Comparison of ENCODE assay signal across 9 mouse cellular contexts in the genomic region with DNA sequence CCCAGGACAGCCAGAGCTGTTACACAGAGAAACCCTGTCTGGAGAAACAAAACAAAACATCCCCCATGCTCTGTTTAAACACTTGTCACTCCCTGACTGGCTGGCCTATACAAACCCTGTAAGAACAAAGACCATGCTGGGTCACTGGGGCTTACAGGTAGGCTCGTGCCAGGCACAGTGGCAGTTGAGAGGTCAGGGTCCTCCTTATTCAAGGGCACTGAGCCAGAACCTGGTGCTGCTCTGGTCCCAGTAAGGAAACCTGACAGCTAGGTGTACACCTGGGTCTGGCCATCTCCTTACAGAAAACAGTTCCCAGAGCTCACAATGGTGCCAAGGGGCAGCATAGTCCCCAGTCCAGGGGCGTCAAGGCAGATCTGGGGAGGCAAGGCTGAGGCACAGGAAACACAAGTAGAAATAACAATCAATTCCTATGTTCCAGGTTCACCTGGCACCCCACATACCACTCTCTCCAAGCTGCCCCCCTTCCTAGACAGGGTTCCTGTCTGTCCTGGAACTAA. TPM values are rescaled to one million over a fixed set of nuclear protein-coding genes. Genes with fewer than 3 reads are reported as not detected.
DNase-seq lines count a peak whose midpoint lies in the region; ATAC-seq lines count a peak whose summit lies in the region.
"Had no signal": no experiment of that assay in that cellular context is flagged by ENCODE, and none has a peak within 500 bp of the region (broad histone marks: within the 10 kb centered on the region; RNA-seq: fewer than 3 reads in every experiment).

No protein-coding gene starts in this region.

- peak overlapping the region; percentile 89 for H3K4me2 ChIP-seq in liver, embryonic 12.5 days

- peak overlapping the region; percentile 91 for H3K4me3 ChIP-seq in liver, embryonic 12.5 days

- H3K9ac ChIP-seq in liver, embryonic 12.5 days, result peak overlapping the region; percentile 94

- H3K4me1 ChIP-seq in liver, embryonic 12.5 days, result peaks cover 52% of the 10 kb centered on the region

- H3K27me3 ChIP-seq in liver, embryonic 12.5 days (replicated peaks), result peaks cover under 1% of the 10 kb centered on the region; the same call in 1 of the 2 replicates

- no peaks in the 10 kb centered on the region for H3K9me3 ChIP-seq in liver, embryonic 12.5 days (replicated peaks)

- DNase-seq in cerebellum, adult 11-12 months, result peak; percentile 66
- no peak for DNase-seq in cerebellum, adult 8-10 months
- DNase-seq in right cerebral cortex, postnatal 14 days, result peak; percentile 4
- DNase-seq in right cerebral cortex, postnatal 4 days, result no peak
- no peak for DNase-seq in MN1 (ENCODE audit: low spot score)
- DNase-seq in left cerebral cortex, adult 11 months (ENCODE audit: low spot score), result no peak
- DNase-seq in ovary, adult 18-20 months (ENCODE audit: low spot score), result no peak

- no peak for ATAC-seq in liver, embryonic 12.5 days

- WGBS in liver, embryonic 12.5 days (ENCODE audit: insufficient replicate concordance), result 73% methylated on average over 2 of the region's 2 CpGs

- peak overlapping the region; percentile 86; the same call in 1 of the 2 replicates for H3K27ac ChIP-seq in liver, embryonic 12.5 days

- H3K36me3 ChIP-seq in liver, embryonic 12.5 days, result peaks cover 42% of the 10 kb centered on the region

RNA-seq across cellular contexts. Expression of gene Rnf126, which starts 1.5 kb away (rescaled TPM):
- polyA plus RNA-seq in liver, embryonic 12.5 days (2016; fragmentation: Nextera tagmentation; extraction: Ambion mirVana), result 79.6 and 80.4 TPM in 2 replicates

RNA-seq across cellular contexts. Expression of gene Fgf22, which starts 10.4 kb away (rescaled TPM):
- 0.11 and 0.13 TPM in 2 replicates for polyA plus RNA-seq in liver, embryonic 12.5 days (2016; fragmentation: Nextera tagmentation; extraction: Ambion mirVana)
- polyA plus RNA-seq: large intestine, adult 2 months had no signal

RNA-seq across cellular contexts. Expression of gene Fstl3, which starts 11.8 kb away (rescaled TPM):
- polyA plus RNA-seq in liver, embryonic 12.5 days (2016; fragmentation: Nextera tagmentation; extraction: Ambion mirVana), result 0.80 and 0.98 TPM in 2 replicates

RNA-seq across cellular contexts. Expression of gene Polrmt, which starts 18.9 kb away (rescaled TPM):
- polyA plus RNA-seq in liver, embryonic 12.5 days (2016; fragmentation: Nextera tagmentation; extraction: Ambion mirVana), result 28.3 and 30.1 TPM in 2 replicates

RNA-seq across cellular contexts. Expression of gene Prss57, which starts 25.5 kb away (rescaled TPM):
- polyA plus RNA-seq in liver, embryonic 12.5 days (2016; fragmentation: Nextera tagmentation; extraction: Ambion mirVana), result 1.4 and 2.2 TPM in 2 replicates

Comparison
In these comparisons a context has a peak if more than half of its experiments do, and no peak if none do; other contexts are left out.
1. DNase-seq: peak in cerebellum, adult 11-12 months (single experiment) and right cerebral cortex, postnatal 14 days (single experiment); none in cerebellum, adult 8-10 months (single experiment), right cerebral cortex, postnatal 4 days (single experiment), MN1 (single experiment), left cerebral cortex, adult 11 months (single experiment) and ovary, adult 18-20 months (single experiment).